Mouse (Mus musculus): ENCODE data around the gene Pdxdc1. TPM values are rescaled to one million over a fixed set of nuclear protein-coding genes. Genes with fewer than 3 reads are reported as not detected.
"Not testable (repeated sequence)": the region's sequence is repeated elsewhere in the genome, so short reads cannot be mapped to it uniquely, and the experiment has no call there.

The Pdxdc1 gene
- polyA plus RNA-seq, 1 experiment from 2014 or later = 81.9 TPM

DNA sequence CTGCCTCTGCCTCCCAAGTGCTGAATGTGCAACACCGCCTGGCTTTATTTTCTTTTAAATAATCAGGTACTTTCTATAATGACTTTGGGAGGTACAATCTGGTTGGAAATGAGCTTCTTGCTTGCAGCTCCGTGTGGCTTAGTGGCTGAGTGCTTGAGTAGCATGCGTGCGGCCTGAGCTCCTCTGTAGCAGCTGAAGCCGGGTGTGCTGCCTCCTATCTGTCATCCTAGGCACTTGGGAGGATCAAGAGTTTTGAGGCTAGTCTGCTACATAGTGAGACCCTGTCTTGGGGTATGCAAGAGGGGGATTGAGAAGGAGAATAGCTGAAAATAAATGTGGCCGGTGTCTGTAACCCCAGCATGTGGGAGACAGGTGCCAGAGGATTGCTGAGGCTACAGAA lies 90.8 kb downstream of the Pdxdc1 start:
- ATAC-seq (ENCODE audit: borderline replicate concordance, extremely low read depth, low FRiP score, low TSS enrichment) = no peak
- Histone ChIP-seq H3K4me3 (no peak overlapping the region), H3K4me2 (no peak overlapping the region), H3K27me3 (no peaks in the 10 kb centered on the region), H3K36me3 (peaks cover 79% of the 10 kb centered on the region), H3K27ac (no peak overlapping the region), H3K4me1 (no peaks in the 10 kb centered on the region), H3K9ac (no peak overlapping the region), H3K9me3 (no peaks in the 10 kb centered on the region)
- 87% methylated on average over 6 of the region's 6 CpGs for whole genome bisulfite sequencing

DNA sequence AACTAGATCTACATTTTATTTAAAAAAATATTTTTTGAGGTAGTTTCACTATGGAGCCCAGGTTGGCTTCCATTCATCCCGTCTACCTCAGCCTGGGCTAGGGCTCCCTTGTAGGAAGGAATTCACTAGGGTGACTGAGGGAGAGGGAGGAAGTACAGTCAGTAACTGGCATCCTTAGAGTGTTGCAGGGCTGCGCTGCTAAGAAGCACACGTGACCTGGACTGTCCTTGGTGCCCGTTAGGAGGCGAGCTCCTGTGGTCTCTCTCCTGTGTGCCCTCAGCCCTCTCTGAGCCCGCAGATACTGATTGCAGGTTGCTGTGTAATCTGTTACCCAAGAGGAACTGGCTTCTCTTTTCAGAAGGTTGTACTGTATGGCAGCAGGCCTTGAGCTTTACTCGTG lies 94.5 kb downstream of the Pdxdc1 start:
- H3K27ac ChIP-seq = no peak overlapping the region
- H3K9ac ChIP-seq = no peak overlapping the region
- ATAC-seq (ENCODE audit: borderline replicate concordance, extremely low read depth, low FRiP score, low TSS enrichment) = no peak
- H3K4me1 ChIP-seq = no peaks in the 10 kb centered on the region
- no peaks in the 10 kb centered on the region for H3K9me3 ChIP-seq
- no peaks in the 10 kb centered on the region for H3K27me3 ChIP-seq
- no peak overlapping the region for H3K4me2 ChIP-seq
- peaks cover 93% of the 10 kb centered on the region for H3K36me3 ChIP-seq
- WGBS = 89% methylated on average over 7 of the region's 7 CpGs
- H3K4me3 ChIP-seq = no peak overlapping the region

DNA sequence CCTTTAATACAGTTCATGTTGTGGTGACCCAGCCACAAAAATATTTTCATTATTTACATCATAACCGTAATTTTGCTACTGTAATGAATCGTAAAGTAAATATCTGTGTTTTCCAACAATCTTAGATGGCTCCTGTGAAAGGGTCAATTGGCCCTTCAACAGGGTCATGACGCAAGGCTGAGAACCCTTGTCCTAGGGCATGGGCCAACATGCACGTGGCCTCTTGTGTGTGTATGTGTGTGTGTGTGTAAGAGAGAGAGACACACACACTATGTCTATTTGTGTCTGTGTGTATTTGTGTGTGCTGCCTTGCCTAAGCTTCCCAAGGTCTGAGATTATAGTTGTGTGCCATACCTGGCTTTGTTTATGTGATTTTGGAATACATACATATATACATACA lies 95.3 kb downstream of the Pdxdc1 start:
- H3K4me3 ChIP-seq = no peak overlapping the region
- no peak for ATAC-seq (ENCODE audit: borderline replicate concordance, extremely low read depth, low FRiP score, low TSS enrichment)
- H3K36me3 ChIP-seq = peaks cover 90% of the 10 kb centered on the region
- no peaks in the 10 kb centered on the region for H3K4me1 ChIP-seq
- WGBS = 83% methylated on average over 4 of the region's 4 CpGs
- H3K27me3 ChIP-seq = no peaks in the 10 kb centered on the region
- no peak overlapping the region for H3K9ac ChIP-seq
- no peak overlapping the region for H3K27ac ChIP-seq
- H3K4me2 ChIP-seq = no peak overlapping the region
- no peaks in the 10 kb centered on the region for H3K9me3 ChIP-seq

DNA sequence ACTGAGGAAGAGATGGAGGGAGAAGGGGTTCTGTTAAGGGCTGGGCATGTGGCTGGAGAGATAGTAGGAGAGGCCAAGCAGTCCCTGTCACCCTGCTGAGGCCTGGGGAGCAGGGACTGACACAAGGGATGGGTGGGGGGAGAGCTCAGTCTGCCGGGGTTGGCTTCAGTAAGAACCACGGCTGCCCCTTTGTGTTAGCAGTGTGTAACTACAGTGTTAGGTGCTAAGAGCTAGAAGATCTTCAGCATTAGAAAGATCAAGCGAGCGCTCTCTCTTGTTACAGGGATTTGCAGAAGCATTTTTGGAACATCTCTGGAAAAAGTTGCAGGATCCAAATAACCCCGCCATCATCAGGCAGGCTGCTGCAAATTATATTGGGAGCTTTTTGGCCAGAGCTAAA lies 98.3 kb downstream of the Pdxdc1 start:
- Histone ChIP-seq H3K4me3 (no peak overlapping the region), H3K9ac (no peak overlapping the region), H3K36me3 (peaks cover 84% of the 10 kb centered on the region), H3K4me2 (no peak overlapping the region), H3K9me3 (no peaks in the 10 kb centered on the region), H3K4me1 (no peaks in the 10 kb centered on the region), H3K27me3 (no peaks in the 10 kb centered on the region), H3K27ac (no peak overlapping the region)
- no peak for ATAC-seq (ENCODE audit: borderline replicate concordance, extremely low read depth, low FRiP score, low TSS enrichment)
- 85% methylated on average over 5 of the region's 5 CpGs for WGBS

DNA sequence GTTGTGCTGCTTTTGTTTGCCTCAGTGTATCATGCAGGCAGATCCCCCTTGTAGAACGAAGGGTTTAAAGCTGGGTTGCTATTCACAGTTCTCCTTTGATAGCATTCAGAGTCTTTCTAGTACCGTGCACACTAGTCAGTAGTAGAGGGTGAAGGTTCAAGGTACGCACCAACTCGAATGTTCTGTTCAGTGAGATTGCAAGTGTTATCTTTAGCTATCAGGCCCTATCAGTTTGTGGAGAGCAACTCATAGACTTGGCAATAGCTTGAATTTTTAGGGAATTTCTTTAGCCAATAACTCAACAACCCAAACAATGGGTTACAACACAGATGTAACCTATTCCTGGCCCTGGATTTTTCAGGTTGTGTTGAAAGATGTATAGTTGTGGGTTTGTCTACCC lies 101.7 kb downstream of the Pdxdc1 start:
- WGBS = 88% methylated on average over 4 of the region's 4 CpGs
- Histone ChIP-seq H3K4me1 (no peaks in the 10 kb centered on the region), H3K27ac (no peak overlapping the region), H3K9ac (no peak overlapping the region), H3K36me3 (peaks cover 80% of the 10 kb centered on the region), H3K9me3 (no peaks in the 10 kb centered on the region), H3K27me3 (no peaks in the 10 kb centered on the region), H3K4me2 (no peak overlapping the region), H3K4me3 (no peak overlapping the region)
- ATAC-seq (ENCODE audit: borderline replicate concordance, extremely low read depth, low FRiP score, low TSS enrichment) = no peak

DNA sequence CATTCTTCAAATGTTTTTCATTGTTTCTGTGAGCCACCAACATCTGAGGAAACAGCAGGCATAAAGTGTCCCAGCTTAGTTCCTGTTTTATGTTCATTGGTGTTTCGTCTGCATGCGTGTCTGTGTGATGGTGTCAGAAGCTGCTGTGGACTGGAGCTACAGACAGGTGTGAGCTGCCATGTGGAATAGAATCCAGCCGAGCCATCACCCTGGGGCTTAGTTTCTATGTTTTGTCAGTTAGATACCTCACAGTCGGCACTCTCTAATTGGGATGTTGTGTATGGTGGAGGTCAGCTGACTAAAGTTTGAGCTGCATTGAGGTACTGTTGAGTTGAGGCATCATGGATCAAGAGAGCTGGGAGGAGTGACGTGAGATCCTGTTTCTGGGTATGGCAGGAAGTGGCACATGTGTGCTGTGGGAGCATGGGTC lies 106.2 kb downstream of the Pdxdc1 start:
- no peak overlapping the region for H3K4me2 ChIP-seq
- H3K9me3 ChIP-seq = no peaks in the 10 kb centered on the region
- no peak for ATAC-seq (ENCODE audit: borderline replicate concordance, extremely low read depth, low FRiP score, low TSS enrichment)
- no peak overlapping the region for H3K27ac ChIP-seq
- no peak overlapping the region for H3K9ac ChIP-seq
- H3K36me3 ChIP-seq = peaks cover 88% of the 10 kb centered on the region
- H3K4me3 ChIP-seq = no peak overlapping the region
- no peaks in the 10 kb centered on the region for H3K27me3 ChIP-seq
- no peaks in the 10 kb centered on the region for H3K4me1 ChIP-seq
- 87% methylated on average over 5 of the region's 5 CpGs for WGBS

DNA sequence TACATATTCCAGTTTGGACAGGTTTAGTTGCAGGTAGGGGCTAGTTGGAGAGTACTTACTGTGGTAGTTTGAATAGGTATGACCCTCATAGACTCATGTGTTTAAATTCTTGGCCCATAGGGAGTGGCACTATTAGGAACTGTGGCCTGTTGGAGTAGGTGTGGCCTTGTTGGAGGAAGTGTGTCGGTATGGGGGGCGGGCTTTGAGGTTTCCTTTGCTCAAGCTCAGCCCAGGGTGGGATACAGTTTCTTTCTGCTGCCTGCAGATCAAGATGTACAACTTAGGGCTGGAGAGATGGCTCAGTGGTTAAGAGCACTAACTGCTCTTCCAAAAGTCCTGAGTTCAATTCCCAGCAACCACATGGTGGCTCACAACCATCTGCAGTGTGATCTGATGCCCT lies 109.5 kb downstream of the Pdxdc1 start:
- H3K27me3 ChIP-seq; H3K27ac ChIP-seq; H3K4me3 ChIP-seq; H3K4me2 ChIP-seq; ATAC-seq (ENCODE audit: borderline replicate concordance, extremely low read depth, low FRiP score, low TSS enrichment); H3K9ac ChIP-seq; H3K4me1 ChIP-seq; H3K9me3 ChIP-seq: not testable (repeated sequence)
- WGBS = 85% methylated on average over 2 of the region's 2 CpGs
- H3K36me3 ChIP-seq = peaks cover 84% of the 10 kb centered on the region

DNA sequence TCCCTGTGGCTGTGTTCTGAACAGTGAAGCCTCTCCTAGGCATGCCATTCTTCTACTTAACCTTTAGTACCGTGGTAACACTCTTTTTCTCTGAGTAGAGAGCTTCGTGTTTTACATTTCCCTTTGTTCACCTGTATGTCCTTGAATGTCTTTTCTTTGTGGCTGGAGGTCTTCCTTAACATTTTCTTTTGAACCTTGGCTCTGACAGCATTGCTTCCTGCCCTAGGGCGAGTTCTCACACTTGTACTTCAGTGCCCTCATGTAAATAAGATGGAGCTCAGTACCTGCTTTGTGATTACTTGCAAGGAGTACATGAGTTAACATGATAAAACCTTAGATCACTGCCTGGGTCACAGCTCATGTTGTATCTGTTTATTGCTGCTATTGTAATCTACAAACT lies 117.0 kb downstream of the Pdxdc1 start:
- H3K4me2 ChIP-seq = no peak overlapping the region
- H3K27me3 ChIP-seq = no peaks in the 10 kb centered on the region
- no peak for ATAC-seq (ENCODE audit: borderline replicate concordance, extremely low read depth, low FRiP score, low TSS enrichment)
- no peak overlapping the region for H3K27ac ChIP-seq
- WGBS = 84% methylated on average over 3 of the region's 3 CpGs
- peaks cover 13% of the 10 kb centered on the region for H3K4me1 ChIP-seq
- H3K9ac ChIP-seq = no peak overlapping the region
- H3K36me3 ChIP-seq = peaks cover 57% of the 10 kb centered on the region
- H3K9me3 ChIP-seq = no peaks in the 10 kb centered on the region
- no peak overlapping the region for H3K4me3 ChIP-seq

Small RNA genes lying within 50 kb of the gene (microRNA-seq; reads per million reads assigned to microRNA genes)
- gene Gm27734 = not detected

Other genes starting within 250 kb of the Pdxdc1 start
- 43.8 and 45.2 TPM in 2 replicates for gene Parn, start 235.0 kb downstream of the Pdxdc1 start, polyA plus RNA-seq (2015; fragmentation: Nextera tagmentation; extraction: Ambion mirVana)
- 42.1 and 47.9 TPM in 2 replicates for gene Bfar, start 231.3 kb downstream of the Pdxdc1 start, polyA plus RNA-seq (2015; fragmentation: Nextera tagmentation; extraction: Ambion mirVana)
- gene 3110001I22Rik, start 231.2 kb downstream of the Pdxdc1 start, polyA plus RNA-seq (2015; fragmentation: Nextera tagmentation; extraction: Ambion mirVana) = 5.6 and 6.7 TPM in 2 replicates
- gene Pla2g10, start 172.1 kb downstream of the Pdxdc1 start, polyA plus RNA-seq (2015; fragmentation: Nextera tagmentation; extraction: Ambion mirVana) = 3.0 TPM in 2 replicates
- gene Rrn3, start 122.4 kb downstream of the Pdxdc1 start, polyA plus RNA-seq (2015; fragmentation: Nextera tagmentation; extraction: Ambion mirVana) = 59.2 and 60.1 TPM in 2 replicates
- 160 and 163 TPM in 2 replicates for gene Ntan1, start 84.3 kb downstream of the Pdxdc1 start, polyA plus RNA-seq (2015; fragmentation: Nextera tagmentation; extraction: Ambion mirVana)
- 8.4 and 9.2 TPM in 2 replicates for gene Mpv17l, start within 50 bp of the Pdxdc1 start, polyA plus RNA-seq (2015; fragmentation: Nextera tagmentation; extraction: Ambion mirVana)
- gene 2900011O08Rik, start 83.5 kb upstream of the Pdxdc1 start, polyA plus RNA-seq (2015; fragmentation: Nextera tagmentation; extraction: Ambion mirVana) = 0.30 and 0.59 TPM in 2 replicates
- not detected in 2 replicates for gene Ifitm7, start 83.8 kb upstream of the Pdxdc1 start, polyA plus RNA-seq (2015; fragmentation: Nextera tagmentation; extraction: Ambion mirVana)